Mouse (Mus musculus): ENCODE measurements around the gene Wdr1.
A peak's percentile ranks its signal among the peaks of the same experiment; 100 is the strongest.

Gene Wdr1

GRCm38 (mm10) chr5:38544423-38545415 lies 18.3 kb downstream of the Wdr1 start:
- DNase-seq (ENCODE audit: low read depth): no peak

DNA sequence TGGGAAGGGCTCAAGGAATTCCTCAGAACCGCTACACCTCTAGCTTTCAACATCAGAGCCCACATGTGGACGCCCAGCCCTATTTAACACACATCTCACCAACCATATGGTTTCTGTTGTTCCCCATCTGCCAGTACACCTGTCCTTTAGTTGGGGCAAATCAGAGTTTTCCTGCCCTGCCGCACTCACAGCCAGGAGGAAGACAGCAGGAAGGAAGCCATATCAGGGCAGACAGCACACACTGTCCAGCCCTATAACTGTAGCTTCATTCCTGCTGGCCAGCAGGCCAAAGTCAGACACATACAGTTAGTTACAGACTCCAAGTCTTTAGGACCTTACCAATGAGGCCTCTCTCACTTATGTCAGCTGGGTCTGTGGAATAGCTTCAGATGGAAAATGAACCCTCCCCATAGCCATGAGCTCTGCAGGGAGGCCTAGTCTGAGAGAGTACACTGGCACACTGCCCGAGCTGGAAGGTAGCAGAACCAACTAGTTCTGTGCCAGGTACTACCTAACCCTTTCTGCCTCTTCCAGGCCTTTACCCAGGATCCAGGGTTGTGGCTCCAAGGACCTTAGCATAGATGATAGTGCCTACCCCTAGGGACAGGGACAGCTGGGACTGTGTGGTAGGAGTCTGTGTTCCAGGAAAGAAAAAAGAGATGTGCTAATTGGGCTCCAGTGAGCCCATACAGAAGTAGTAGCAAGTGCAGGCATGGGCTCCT lies 19.4 kb downstream of the Wdr1 start:
- no peak for DNase-seq (ENCODE audit: low read depth)

DNA sequence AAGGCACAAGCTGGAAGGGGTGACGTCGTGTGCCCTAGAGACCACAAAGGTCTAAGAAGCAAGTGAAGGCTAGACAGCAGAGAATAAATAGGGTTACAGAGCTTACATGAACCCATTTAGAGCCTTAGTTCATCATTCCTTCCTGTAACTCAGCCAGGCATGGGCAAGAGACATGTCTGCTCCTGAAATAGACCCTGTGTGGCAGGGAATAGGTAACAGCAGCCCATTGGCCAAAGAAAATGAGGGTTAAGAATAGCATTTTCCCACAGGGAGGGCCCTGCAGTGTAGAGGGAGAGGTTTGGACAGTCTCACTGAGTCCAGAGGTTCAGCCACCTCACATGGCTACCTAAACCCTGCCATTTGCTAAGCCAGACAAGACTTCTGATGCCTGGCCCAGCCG lies 21.3 kb downstream of the Wdr1 start:
- DNase-seq (ENCODE audit: low read depth): no peak

GRCm38 (mm10) chr5:38540898-38541297 lies 22.1 kb downstream of the Wdr1 start:
- no peak for DNase-seq (ENCODE audit: low read depth)

- no peak for DNase-seq (ENCODE audit: low read depth)
Measured at GRCm38 (mm10) chr5:38538508-38538907, 24.5 kb downstream of the Wdr1 start.

DNA sequence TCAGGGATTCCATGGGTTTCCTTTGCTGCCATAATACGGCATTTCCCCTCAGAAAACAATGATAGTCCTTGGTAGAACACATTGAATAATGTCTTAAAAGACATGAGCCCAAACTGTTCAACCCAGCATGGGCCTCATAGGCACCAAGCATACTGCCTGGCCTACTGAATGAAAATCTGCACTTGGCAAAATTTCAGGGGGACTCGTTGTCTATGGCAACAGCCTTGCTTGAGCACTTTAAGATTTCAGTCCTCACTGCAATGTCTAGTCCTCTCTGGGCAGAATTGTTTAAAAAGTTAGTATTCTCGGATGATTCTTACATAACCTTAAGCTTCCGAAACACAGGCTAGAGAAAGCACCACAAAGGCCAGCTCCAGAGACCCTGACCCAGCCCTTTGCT lies 25.2 kb downstream of the Wdr1 start:
- DNase-seq (ENCODE audit: low read depth): no peak

DNA sequence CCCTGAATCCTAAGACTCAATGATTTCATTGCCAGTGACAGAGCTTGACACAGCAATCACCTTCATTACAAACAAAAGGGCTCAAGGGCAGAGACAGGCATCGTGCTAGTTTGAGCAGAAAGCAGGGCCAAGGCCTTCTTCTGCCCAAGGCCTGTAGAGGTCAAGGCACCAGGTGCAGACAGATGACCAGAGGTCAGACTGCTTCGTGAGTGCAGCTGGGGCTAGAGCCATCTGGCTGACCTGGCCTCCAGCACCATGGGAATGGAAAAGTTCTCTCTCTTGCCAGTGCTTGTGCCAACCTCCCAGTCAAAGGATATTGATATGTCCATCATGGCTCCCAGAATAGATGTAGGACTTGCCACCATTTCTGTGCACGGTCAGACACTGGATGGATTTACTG lies 26.2 kb downstream of the Wdr1 start:
- no peak for DNase-seq (ENCODE audit: low read depth)

GRCm38 (mm10) chr5:38532084-38532483 lies 30.9 kb downstream of the Wdr1 start:
- no peak for DNase-seq (ENCODE audit: low read depth)

DNA sequence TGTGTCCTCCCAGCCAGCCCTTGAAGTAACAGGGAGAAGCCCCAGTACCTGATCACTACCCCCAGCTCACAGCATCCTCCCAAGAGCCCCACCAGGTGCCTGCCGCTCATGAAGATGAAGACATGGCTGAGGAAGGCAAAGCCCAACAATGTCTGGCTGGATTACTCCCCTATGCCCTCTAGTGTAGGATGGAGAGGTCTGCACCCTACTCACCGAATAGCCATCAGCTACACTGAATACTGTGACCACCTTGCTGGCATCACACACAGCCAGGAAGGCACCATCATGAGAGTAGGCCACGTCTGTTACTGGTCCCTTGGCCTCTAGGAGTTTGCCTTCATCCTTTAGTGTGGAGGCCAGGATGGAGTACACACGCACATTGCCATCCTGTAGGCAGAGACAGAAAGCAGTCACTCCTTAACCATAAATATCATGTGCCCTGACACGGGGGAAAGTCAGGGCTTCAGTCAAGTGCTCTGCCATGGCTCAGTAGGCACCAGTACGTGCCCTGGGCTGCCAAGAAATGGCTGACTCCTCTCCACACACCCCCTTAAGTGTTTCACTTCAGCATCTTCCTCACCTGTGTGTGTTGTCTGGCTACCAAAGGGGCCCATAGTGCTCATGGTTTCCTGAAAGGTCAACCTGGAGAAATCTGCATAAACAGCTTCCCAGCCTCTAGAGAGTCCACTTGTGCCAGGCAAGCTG lies 33.1 kb downstream of the Wdr1 start:
- DNase-seq (ENCODE audit: low read depth): no peak

GRCm38 (mm10) chr5:38522977-38523376 lies 40.0 kb downstream of the Wdr1 start:
- no peak for DNase-seq (ENCODE audit: low read depth)

- DNase-seq (ENCODE audit: low read depth): no peak
Measured at GRCm38 (mm10) chr5:38520838-38521237, 42.2 kb downstream of the Wdr1 start.

- no peak for DNase-seq (ENCODE audit: low read depth)
Measured at GRCm38 (mm10) chr5:38516267-38516666, 46.8 kb downstream of the Wdr1 start.

DNA sequence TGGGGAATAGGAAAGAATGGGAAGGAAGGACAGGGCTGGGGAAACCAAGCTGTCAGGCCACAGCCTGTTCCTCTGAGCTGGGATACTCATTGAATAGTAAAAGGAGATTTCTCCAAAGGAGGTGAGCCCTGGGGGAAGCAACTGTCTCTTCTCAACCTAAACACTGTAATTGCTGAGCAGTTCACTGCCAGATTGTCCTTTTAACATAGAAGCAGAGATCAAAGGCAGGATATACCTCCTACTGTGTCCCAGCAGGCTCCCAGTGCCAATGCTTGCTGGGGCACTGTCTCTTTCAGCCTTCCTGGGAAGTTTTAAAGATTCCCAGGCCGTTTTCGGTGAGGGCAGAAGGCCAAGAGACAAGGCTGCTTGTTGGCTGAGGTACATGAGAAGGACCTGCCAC lies 50.0 kb downstream of the Wdr1 start:
- no peak for DNase-seq (ENCODE audit: low read depth)

- DNase-seq (ENCODE audit: low read depth): no peak
Measured at GRCm38 (mm10) chr5:38509568-38509967, 53.5 kb downstream of the Wdr1 start.

- DNase-seq (ENCODE audit: low read depth): no peak
Measured at GRCm38 (mm10) chr5:38505435-38505765, 57.6 kb downstream of the Wdr1 start.

GRCm38 (mm10) chr5:38504747-38505434 lies 58.1 kb downstream of the Wdr1 start:
- peak; percentile 14 for DNase-seq (ENCODE audit: low read depth)

GRCm38 (mm10) chr5:38504116-38504515 lies 58.9 kb downstream of the Wdr1 start:
- DNase-seq (ENCODE audit: low read depth): peak; percentile 13

GRCm38 (mm10) chr5:38502992-38503391 lies 60.0 kb downstream of the Wdr1 start, which contains the start of gene Slc2a9:
Slc2a9 (minus strand) TSS chr5:38503143.
- DNase-seq (ENCODE audit: low read depth): no peak

- DNase-seq (ENCODE audit: low read depth): no peak
Measured at GRCm38 (mm10) chr5:38500043-38500442, 63.0 kb downstream of the Wdr1 start.

GRCm38 (mm10) chr5:38499316-38499811 lies 63.7 kb downstream of the Wdr1 start:
- DNase-seq (ENCODE audit: low read depth): peak; percentile 51

- DNase-seq (ENCODE audit: low read depth): no peak
Measured at GRCm38 (mm10) chr5:38498479-38498878, 64.5 kb downstream of the Wdr1 start.

Measured in fibroblast of lung, adult 2 months (primary cell).